Mouse (Mus musculus): ENCODE data around the gene Zdhhc14.

DNA sequence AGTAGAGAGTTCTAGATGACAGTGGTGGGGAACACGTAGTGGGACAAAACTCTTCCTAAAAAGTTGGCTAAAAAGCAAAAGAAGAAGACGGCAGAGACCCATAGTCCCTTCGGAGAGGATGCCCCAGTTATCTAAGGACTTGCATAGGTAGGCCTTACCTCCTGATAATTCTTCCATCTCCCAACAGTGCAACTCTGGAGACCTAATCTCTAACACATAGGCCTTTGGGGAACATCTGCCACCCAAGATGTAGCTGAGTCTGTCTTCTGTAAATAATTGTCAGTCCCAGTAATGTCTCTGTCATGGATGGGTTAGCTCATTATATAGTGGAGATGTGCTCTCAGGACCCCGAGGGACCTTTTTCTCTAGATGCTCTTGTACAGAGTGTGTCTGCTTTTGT, 6.6 kb downstream of the Zdhhc14 start:
- no peak for TF ChIP-seq CTCF (IDR thresholded peaks at IDR 0.05; ENCODE audit: extremely low read depth, insufficient read depth, insufficient read length, insufficient replicate concordance)
- TF ChIP-seq POLR2A (IDR thresholded peaks at IDR 0.05; ENCODE audit: low read depth, low read length), result no peak

Measured in spleen, adult 2 months (tissue).